ENCODE assay signal across 7 mouse cellular contexts in the genomic region with DNA sequence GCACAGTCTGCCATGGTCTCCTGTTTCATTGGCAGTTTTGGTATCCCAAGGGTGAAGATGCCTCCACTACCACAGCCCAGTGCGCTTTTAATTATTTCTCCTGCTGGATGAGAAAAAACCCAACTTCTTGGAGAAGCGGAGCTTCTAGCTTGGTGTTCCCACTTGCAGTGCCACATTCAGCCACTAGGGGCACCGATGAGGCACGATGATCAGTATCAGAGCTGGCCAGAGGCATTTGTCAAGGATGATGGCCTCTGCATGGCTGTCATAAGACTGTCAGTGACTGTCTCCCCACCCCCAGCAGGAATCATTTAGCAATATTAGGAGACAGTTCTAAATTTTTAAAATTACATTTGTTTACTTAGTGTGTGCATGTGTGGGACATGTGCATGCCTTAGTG. TPM values are rescaled to one million over a fixed set of nuclear protein-coding genes. Genes with fewer than 3 reads are reported as not detected.
DNase-seq lines count a peak whose midpoint lies in the region; ATAC-seq and TF ChIP-seq lines count a peak whose summit lies in the region.

No protein-coding gene starts in this region.

- no peaks in the 10 kb centered on the region for H3K4me1 ChIP-seq in cortical plate, adult 2 months (ENCODE audit: control insufficient read depth, insufficient read depth, low read length)
- peaks cover 16% of the 10 kb centered on the region for H3K4me1 ChIP-seq in intestine, embryonic 16.5 days (ENCODE audit: control insufficient read depth, insufficient read depth, low read length)
- H3K4me1 ChIP-seq in midbrain, embryonic 13.5 days (replicated peaks), result peaks cover 3% of the 10 kb centered on the region
- H3K4me1 ChIP-seq in small intestine, adult 2 months (ENCODE audit: control insufficient read depth, insufficient read depth, insufficient read length, low read length), result peaks cover 41% of the 10 kb centered on the region

- H3K9me3 ChIP-seq in intestine, embryonic 16.5 days (ENCODE audit: control insufficient read depth, low read length), result no peaks in the 10 kb centered on the region
- H3K9me3 ChIP-seq in midbrain, embryonic 13.5 days, result no peaks in the 10 kb centered on the region

- intact Hi-C loops in left cerebral cortex, postnatal 4 days (cut with DNase I), result no loop called here

- TF ChIP-seq POLR2A in cortical plate, adult 2 months (IDR thresholded peaks at IDR 0.05; ENCODE audit: extremely low read depth, insufficient read depth, low read length), result no peak
- no peak for TF ChIP-seq POLR2A in small intestine, adult 2 months (IDR thresholded peaks at IDR 0.05; ENCODE audit: low read depth, low read length)

- ATAC-seq in intestine, embryonic 16.5 days, result no peak
- peak; percentile 62 for ATAC-seq in midbrain, embryonic 13.5 days

- 25% methylated on average over 4 of the region's 4 CpGs for WGBS in intestine, embryonic 16.5 days
- WGBS in midbrain, embryonic 13.5 days, result 21% methylated on average over 4 of the region's 4 CpGs
- 27% methylated on average over 4 of the region's 4 CpGs for WGBS in small intestine, adult 2 months

- no peaks in the 10 kb centered on the region for H3K27me3 ChIP-seq in intestine, embryonic 16.5 days (replicated peaks; ENCODE audit: control insufficient read depth, insufficient read depth, low read length)
- 0 out of 2 replicates have a peak, but pooled peaks cover 10% of the 10 kb centered on the region for H3K27me3 ChIP-seq in midbrain, embryonic 13.5 days
- H3K27me3 ChIP-seq in small intestine, adult 2 months (ENCODE audit: control insufficient read depth, insufficient read depth, low read length), result no peaks in the 10 kb centered on the region

- H3K9ac ChIP-seq in intestine, embryonic 16.5 days (ENCODE audit: low read depth, low read length), result no peak overlapping the region
- H3K9ac ChIP-seq in midbrain, embryonic 13.5 days (replicated peaks), result no peak overlapping the region

- peak; percentile 85 for DNase-seq in adrenal gland, adult 2 months
- DNase-seq in gastrocnemius, postnatal 10 days, result peak; percentile 93
- DNase-seq in left cerebral cortex, postnatal 4 days, result peak; percentile 90

- peak; percentile 96 for TF ChIP-seq CTCF in cortical plate, adult 2 months (IDR thresholded peaks at IDR 0.05; ENCODE audit: extremely low read depth, insufficient read depth, low read length)
- TF ChIP-seq CTCF in small intestine, adult 2 months (IDR thresholded peaks at IDR 0.05; ENCODE audit: extremely low read depth, insufficient read length, insufficient replicate concordance, low read depth, low read length), result peak; percentile 90; the same call in 1 of the 2 replicates

- H3K4me3 ChIP-seq in cortical plate, adult 2 months (ENCODE audit: insufficient read depth, low read length), result no peak overlapping the region
- H3K4me3 ChIP-seq in intestine, embryonic 16.5 days (ENCODE audit: low read length), result no peak overlapping the region
- H3K4me3 ChIP-seq in midbrain, embryonic 13.5 days (replicated peaks), result no peak overlapping the region
- H3K4me3 ChIP-seq in small intestine, adult 2 months (ENCODE audit: low read depth, low read length), result no peak overlapping the region

- H3K4me2 ChIP-seq in intestine, embryonic 16.5 days (ENCODE audit: low read depth, low read length), result no peak overlapping the region
- H3K4me2 ChIP-seq in midbrain, embryonic 13.5 days (replicated peaks), result no peak overlapping the region

- no peaks in the 10 kb centered on the region for H3K36me3 ChIP-seq in intestine, embryonic 16.5 days (ENCODE audit: control insufficient read depth, insufficient read depth, low read length)
- H3K36me3 ChIP-seq in midbrain, embryonic 13.5 days, result no peaks in the 10 kb centered on the region
- H3K36me3 ChIP-seq in small intestine, adult 2 months (ENCODE audit: control insufficient read depth, insufficient read depth, low read length), result no peaks in the 10 kb centered on the region

- no peak overlapping the region for H3K27ac ChIP-seq in cortical plate, adult 2 months (ENCODE audit: insufficient read depth, low read length)
- H3K27ac ChIP-seq in intestine, embryonic 16.5 days (ENCODE audit: low read length), result peak overlapping the region; percentile 60
- no peak overlapping the region for H3K27ac ChIP-seq in midbrain, embryonic 13.5 days
- H3K27ac ChIP-seq in small intestine, adult 2 months (ENCODE audit: insufficient read depth, low read depth, low read length), result peak overlapping the region; percentile 97

RNA-seq across cellular contexts. Expression of gene Asprv1, which starts 28.8 kb away (rescaled TPM):
- total RNA-seq in adrenal gland, adult 2 months (2021), result not detected
- 0.06 and 0.10 TPM in 2 replicates for polyA plus RNA-seq in adrenal gland, adult 2 months (2012; rRNA removed)
- 3.0 and 4.0 TPM in 2 replicates for polyA plus RNA-seq in cortical plate, adult 2 months (2012; rRNA removed)
- under 1 TPM in 1 of 2 experiments, not detected in 1; 0.27 TPM for total RNA-seq in gastrocnemius, postnatal 10 days (2021)
- polyA plus RNA-seq in intestine, embryonic 16.5 days (2015; fragmentation: Nextera tagmentation; extraction: Ambion mirVana), result 0.73 and 1.1 TPM in 2 replicates
- 1 to 10 TPM; 1.1 to 1.7 TPM for total RNA-seq in left cerebral cortex, postnatal 4 days (2021)
- 0.50 and 0.59 TPM in 2 replicates for polyA plus RNA-seq in midbrain, embryonic 13.5 days (2015; fragmentation: Nextera tagmentation; extraction: Ambion mirVana)
- polyA plus RNA-seq in small intestine, adult 2 months (2012; rRNA removed), result 0.20 and 0.23 TPM in 2 replicates

Comparison
In these comparisons a context has a peak if more than half of its experiments do, and no peak if none do; other contexts are left out.
1. H3K27ac ChIP-seq: peak in intestine, embryonic 16.5 days (single experiment) and small intestine, adult 2 months (single experiment); none in cortical plate, adult 2 months (single experiment) and midbrain, embryonic 13.5 days (single experiment).
2. Peak in every context shown above with its lines, with median percentiles within 50 percentile points of each other: DNase-seq.